Mouse (Mus musculus) stomach, embryonic 15.5 days (tissue): ENCODE measurements at regions not wholly inside any gene's neighbourhood (a gene's known extent, or its start where the extent isn't known, plus 50 kb on each side); places are given as distances from the start of the nearest gene placed in this dataset.
A peak's percentile ranks its signal among the peaks of the same experiment; 100 is the strongest.

Source experiments
- ATAC-seq: fragments of 200-750 bp; cut with Nextera tagmentation; 2 replicates; pipeline ENCODE4 v1.8.0; 2017; ENCODE audit warnings: low read depth, moderate number of reproducible peaks, moderate TSS enrichment; ENCODE audit not compliant: insufficient read depth, low FRiP score
- H3K27ac ChIP-seq: fragments of 300-500 bp; sonication (generic); 2 replicates; pipeline ENCODE4 v1.5.1; 2015; ENCODE audit warnings: mild to moderate bottlenecking, inconsistent platforms
- H3K27me3 ChIP-seq: fragments of 300-500 bp; sonication (generic); replicated peaks from 2 replicates; pipeline ENCODE4 v1.6.1; 2015; ENCODE audit warnings: inconsistent platforms
- H3K36me3 ChIP-seq: fragments of 300-500 bp; sonication (generic); 2 replicates; pipeline ENCODE4 v1.6.1; 2015; ENCODE audit warnings: inconsistent platforms
- H3K4me1 ChIP-seq: fragments of 300-500 bp; sonication (generic); 2 replicates; pipeline ENCODE4 v1.6.1; 2015; ENCODE audit warnings: inconsistent platforms
- H3K4me2 ChIP-seq: fragments of 300-500 bp; sonication (generic); 2 replicates; pipeline ENCODE4 v1.6.1; 2015; ENCODE audit warnings: mild to moderate bottlenecking, inconsistent platforms
- H3K4me3 ChIP-seq: fragments of 300-500 bp; sonication (generic); replicated peaks from 2 replicates; pipeline ENCODE4 v1.5.1; 2015; ENCODE audit warnings: inconsistent platforms
- H3K9ac ChIP-seq: fragments of 300-500 bp; sonication (generic); 2 replicates; pipeline ENCODE4 v1.6.1; 2015; ENCODE audit warnings: inconsistent platforms
- H3K9me3 ChIP-seq: fragments of 300-500 bp; sonication (generic); 2 replicates; pipeline ENCODE4 v1.6.1; 2016; ENCODE audit warnings: inconsistent platforms
- WGBS: fragments of 180-500 bp; shearing (Covaris S2); methylation state at CpG from one replicate; pipeline ENCODE4 v1.1.7; 2015; 5-methylcytosine and 5-hydroxymethylcytosine counted together

DNA sequence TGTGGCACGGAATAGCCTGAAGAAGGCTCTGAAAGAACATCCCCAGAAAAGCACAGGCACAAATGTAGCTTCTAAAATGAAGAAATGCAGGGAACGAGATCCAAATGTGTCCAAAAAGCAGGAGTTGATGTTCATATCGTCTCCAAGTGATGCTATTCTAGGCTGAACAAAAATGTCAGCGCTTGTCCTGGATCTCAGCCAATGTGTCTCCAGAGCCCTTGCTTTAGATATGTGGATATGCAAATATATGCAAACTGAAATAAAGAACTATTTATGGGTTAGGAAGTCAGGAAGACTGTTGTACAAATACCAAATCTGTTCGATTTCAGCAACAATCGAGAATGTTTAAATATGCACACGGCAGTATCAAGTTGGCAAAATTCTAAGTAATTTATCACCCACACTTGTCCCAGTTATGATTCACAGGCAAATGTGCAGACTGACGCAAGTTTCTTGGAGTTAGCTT lies 320.4 kb downstream of the Synb start:
- ATAC-seq = no peak
- 63% methylated on average over 8 of the region's 8 CpGs for WGBS
- H3K4me2 ChIP-seq = no peak overlapping the region
- H3K36me3 ChIP-seq = no peaks in the 10 kb centered on the region
- H3K27me3 ChIP-seq = no peaks in the 10 kb centered on the region
- H3K27ac ChIP-seq = no peak overlapping the region
- no peak overlapping the region for H3K4me3 ChIP-seq
- H3K4me1 ChIP-seq = no peaks in the 10 kb centered on the region
- H3K9ac ChIP-seq = no peak overlapping the region
- H3K9me3 ChIP-seq = no peaks in the 10 kb centered on the region

DNA sequence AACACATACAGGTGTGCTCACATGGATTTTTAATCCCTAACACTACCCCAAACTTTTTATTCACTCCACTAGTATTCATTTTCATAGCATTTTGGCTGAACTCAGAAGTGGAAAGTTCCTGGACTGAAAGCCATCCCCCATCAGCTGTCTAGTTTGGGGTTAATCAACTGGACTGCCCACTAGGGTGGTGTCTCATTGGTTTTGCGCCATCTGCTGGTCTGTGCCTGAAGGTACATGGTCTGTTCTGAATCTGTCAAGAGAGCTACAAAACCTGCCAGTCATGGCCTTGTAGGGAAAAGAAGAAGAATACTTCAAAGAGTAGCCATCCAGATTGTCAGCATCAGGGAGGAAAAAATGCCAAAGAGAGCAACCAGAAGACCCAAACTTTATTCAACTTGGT lies 327.3 kb downstream of the Synb start:
- no peaks in the 10 kb centered on the region for H3K36me3 ChIP-seq
- no peaks in the 10 kb centered on the region for H3K4me1 ChIP-seq
- no peak overlapping the region for H3K9ac ChIP-seq
- no peak overlapping the region for H3K27ac ChIP-seq
- no peaks in the 10 kb centered on the region for H3K9me3 ChIP-seq
- ATAC-seq = no peak
- H3K4me2 ChIP-seq = no peak overlapping the region
- no peak overlapping the region for H3K4me3 ChIP-seq
- 0% methylated on average over 1 of the region's 1 CpGs for WGBS
- no peaks in the 10 kb centered on the region for H3K27me3 ChIP-seq

DNA sequence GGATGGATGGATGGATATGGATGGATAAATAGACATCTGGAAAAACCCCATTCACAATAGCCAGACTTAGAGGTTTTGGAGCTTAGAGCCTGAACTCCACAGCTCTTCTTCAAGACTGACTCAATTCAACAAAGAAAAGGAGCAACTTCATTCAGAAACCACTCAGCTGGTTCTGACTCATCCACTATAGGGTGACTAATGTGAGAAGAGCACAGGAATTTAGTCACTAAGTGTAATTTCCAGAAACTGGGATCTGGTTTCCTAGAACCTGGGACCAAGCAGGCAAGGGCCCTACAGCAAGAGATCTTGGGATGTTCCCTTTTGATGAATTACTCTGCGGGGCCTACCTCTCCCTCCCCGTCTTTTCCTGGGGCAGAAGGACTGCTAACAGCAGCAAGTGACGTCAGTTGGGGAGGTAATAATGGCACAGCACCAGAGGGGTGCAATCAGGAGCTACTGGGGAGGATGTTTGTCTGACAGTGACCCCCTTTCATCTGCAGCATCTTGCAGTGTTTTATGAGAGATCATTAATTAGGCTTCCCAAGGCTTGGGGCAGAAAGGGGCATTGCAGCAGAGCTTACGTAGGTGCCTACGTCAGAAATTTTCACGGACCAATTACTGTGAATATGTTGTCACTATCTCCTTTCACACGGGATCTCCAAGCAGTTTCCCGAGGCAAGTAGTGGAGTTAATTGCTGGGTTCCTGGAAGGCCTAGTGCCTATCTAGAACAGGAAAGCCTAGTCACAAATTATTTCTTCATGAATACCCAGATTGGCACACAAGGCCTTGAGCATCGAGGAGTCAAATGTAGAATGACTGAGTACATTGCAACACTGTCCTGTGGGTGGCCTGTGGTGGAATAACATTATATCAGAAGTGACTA lies 339.3 kb downstream of the Synb start:
- H3K9ac ChIP-seq = no peak overlapping the region
- no peak for ATAC-seq
- H3K27ac ChIP-seq = no peak overlapping the region
- no peaks in the 10 kb centered on the region for H3K9me3 ChIP-seq
- no peak overlapping the region for H3K4me2 ChIP-seq
- H3K4me1 ChIP-seq = no peaks in the 10 kb centered on the region
- 71% methylated on average over 9 of the region's 9 CpGs for WGBS
- H3K36me3 ChIP-seq = no peaks in the 10 kb centered on the region
- no peaks in the 10 kb centered on the region for H3K27me3 ChIP-seq
- H3K4me3 ChIP-seq = no peak overlapping the region

DNA sequence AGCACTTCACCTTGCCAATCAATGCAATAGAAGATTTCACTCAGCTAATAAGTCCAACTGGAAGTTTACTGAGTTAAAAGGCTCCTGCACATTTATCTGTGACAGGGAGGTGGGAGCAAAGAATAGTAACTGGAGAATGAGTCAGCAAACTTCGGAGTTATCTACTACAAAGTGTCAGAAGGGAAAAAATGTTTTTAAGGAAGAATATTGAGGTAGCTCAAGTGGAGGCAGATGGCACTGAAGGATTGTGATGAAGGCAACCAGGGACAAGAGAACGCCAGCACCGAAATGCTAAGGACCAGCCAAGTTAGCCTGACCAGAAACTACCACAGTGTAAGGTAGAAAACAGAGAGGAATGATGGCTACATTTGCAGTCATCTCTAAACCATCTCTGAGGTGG lies 348.2 kb downstream of the Synb start:
- Histone ChIP-seq H3K4me3 (no peak overlapping the region), H3K4me2 (no peak overlapping the region), H3K9me3 (no peaks in the 10 kb centered on the region), H3K27me3 (no peaks in the 10 kb centered on the region), H3K4me1 (no peaks in the 10 kb centered on the region), H3K27ac (no peak overlapping the region), H3K9ac (no peak overlapping the region), H3K36me3 (no peaks in the 10 kb centered on the region)
- ATAC-seq = no peak
- WGBS = 75% methylated on average over 3 of the region's 3 CpGs

DNA sequence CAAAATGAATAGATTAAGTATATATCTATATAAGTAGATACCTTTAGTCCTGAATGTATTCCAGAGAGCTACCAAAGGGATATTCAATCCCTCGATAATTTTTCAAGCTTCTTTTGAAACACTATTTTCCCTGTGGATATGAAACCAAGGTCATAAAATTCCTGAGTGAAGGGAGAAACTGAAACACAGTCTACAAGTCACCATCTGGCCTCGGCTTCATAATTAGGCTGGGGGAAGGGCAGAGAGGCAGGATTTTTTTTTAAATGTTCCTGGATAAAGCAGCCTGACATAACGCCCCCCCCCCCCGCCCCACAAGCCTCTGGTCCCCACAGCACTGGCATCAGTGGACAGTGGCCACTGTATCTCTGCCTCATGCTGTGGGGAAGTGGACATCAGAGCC lies 348.7 kb downstream of the Synb start:
- H3K27ac ChIP-seq = no peak overlapping the region
- no peaks in the 10 kb centered on the region for H3K27me3 ChIP-seq
- 54% methylated on average over 4 of the region's 4 CpGs for WGBS
- H3K36me3 ChIP-seq = no peaks in the 10 kb centered on the region
- no peaks in the 10 kb centered on the region for H3K4me1 ChIP-seq
- H3K9ac ChIP-seq = no peak overlapping the region
- H3K4me3 ChIP-seq = no peak overlapping the region
- H3K9me3 ChIP-seq = no peaks in the 10 kb centered on the region
- H3K4me2 ChIP-seq = no peak overlapping the region
- no peak for ATAC-seq

DNA sequence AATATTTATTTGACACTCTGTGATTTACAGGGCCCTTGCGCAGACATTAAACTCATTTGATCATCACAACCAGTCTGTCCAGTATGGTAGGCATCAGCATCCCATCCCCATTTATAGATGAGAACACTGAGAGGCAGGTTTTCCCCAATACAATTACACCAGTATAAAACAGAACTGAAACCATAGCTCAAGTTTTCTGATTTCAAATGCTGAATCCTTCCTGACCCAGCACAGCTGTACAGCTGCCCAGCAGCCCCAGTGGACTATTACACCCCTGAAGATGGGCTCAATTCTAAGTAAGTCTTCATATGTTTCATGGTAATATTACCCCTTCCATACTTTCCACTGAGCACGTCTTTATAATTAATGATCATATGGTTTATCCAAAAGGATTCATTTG lies 352.3 kb downstream of the Synb start:
- Histone ChIP-seq H3K36me3 (no peaks in the 10 kb centered on the region), H3K9me3 (no peaks in the 10 kb centered on the region), H3K9ac (no peak overlapping the region), H3K4me1 (no peaks in the 10 kb centered on the region), H3K27ac (no peak overlapping the region), H3K4me3 (no peak overlapping the region), H3K4me2 (no peak overlapping the region), H3K27me3 (no peaks in the 10 kb centered on the region)
- ATAC-seq = no peak
- WGBS = 87% methylated on average over 2 of the region's 2 CpGs

DNA sequence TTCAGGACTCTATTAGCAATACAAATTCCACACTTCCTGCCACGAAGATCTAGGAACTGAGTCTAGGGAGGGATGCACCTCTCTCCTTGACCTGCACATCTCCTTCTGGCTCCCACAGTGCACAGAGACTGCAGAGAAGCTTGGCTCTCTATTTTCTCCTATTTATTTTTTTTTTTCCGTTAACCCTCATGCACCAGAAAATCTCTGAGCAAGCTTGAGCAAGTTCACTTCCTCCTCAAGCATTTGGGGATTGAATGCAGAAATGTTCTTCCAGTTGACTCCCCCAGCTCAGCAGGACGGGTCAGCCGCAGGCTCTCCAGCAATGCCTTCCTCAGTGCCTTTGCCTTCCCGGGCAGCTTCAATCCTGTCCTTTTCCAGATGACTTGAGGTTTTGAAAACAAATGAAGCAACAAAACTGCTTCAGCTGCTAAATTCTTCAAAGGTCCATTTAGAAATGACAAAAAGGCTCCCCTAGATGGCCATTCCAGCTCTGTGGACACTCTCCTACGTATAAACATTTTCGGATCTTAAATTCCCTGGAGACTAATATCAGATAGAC lies 352.9 kb downstream of the Synb start:
- no peaks in the 10 kb centered on the region for H3K27me3 ChIP-seq
- no peak overlapping the region for H3K9ac ChIP-seq
- H3K27ac ChIP-seq = no peak overlapping the region
- no peak for ATAC-seq
- no peaks in the 10 kb centered on the region for H3K9me3 ChIP-seq
- no peaks in the 10 kb centered on the region for H3K36me3 ChIP-seq
- no peak overlapping the region for H3K4me3 ChIP-seq
- no peak overlapping the region for H3K4me2 ChIP-seq
- WGBS = 56% methylated on average over 7 of the region's 7 CpGs
- H3K4me1 ChIP-seq = no peaks in the 10 kb centered on the region

DNA sequence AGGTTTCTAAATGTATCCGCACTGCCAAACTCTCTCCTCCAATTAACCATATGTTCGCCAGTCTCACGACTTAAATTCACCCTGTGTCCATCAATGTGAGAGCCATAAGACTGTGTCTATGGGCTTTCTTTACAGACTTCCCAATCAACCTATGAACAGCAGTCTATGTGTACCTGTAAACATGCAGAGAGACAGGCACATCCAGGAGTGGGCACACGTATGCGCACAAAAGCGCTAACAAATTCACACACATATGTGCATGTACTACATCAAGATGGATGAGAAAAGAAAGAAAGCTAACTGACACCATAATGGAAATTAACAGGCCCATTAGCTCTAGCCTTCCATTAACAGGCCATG lies 358.8 kb downstream of the Synb start:
- WGBS = 62% methylated on average over 6 of the region's 6 CpGs
- Histone ChIP-seq H3K27ac (no peak overlapping the region), H3K9me3 (no peaks in the 10 kb centered on the region), H3K9ac (no peak overlapping the region), H3K4me2 (0 out of 2 replicates have a peak overlapping the region, but pooled peaks have one; percentile 28), H3K4me1 (no peaks in the 10 kb centered on the region), H3K36me3 (no peaks in the 10 kb centered on the region), H3K27me3 (no peaks in the 10 kb centered on the region), H3K4me3 (no peak overlapping the region)
- no peak for ATAC-seq

DNA sequence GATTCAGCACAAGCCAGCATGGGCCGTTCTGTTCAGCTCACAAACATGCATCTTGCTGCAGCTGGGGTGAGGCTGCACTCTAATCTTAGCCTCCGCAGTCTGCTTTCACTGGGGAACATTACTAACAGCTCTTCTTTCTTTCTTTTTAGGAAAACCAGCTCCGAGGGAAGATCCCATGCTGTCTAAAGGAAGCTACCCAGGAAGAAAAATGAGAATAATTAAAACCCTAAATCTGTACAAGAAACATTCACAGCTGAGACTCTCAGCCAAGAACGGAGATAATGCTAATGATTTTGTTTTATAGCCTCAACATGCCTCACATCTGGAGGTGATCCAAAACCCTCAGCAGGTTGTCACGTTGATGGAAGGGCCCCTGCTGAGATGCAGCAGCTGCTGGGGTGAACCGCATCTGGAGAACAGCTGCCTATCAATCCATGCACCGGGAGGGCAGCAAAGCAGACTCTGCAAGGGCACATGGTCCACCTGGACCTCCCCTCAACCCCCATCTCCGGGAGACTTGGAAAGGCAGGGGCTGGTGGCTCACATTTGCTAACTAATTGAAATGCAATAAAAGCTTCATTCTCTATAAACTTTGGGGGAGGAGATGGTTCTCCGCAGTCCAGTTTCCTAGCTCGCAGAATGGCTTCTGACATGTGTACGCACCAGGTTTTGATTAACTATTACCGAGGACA lies 359.3 kb downstream of the Synb start:
- Histone ChIP-seq H3K27ac (no peak overlapping the region), H3K27me3 (no peaks in the 10 kb centered on the region), H3K4me3 (no peak overlapping the region), H3K9me3 (no peaks in the 10 kb centered on the region), H3K9ac (no peak overlapping the region), H3K4me2 (peak overlapping the region; percentile 28; the same call in 1 of the 2 replicates), H3K36me3 (no peaks in the 10 kb centered on the region), H3K4me1 (no peaks in the 10 kb centered on the region)
- 15% methylated on average over 12 of the region's 12 CpGs for WGBS
- ATAC-seq = peak; percentile 18; the same call in 1 of the 2 replicates

DNA sequence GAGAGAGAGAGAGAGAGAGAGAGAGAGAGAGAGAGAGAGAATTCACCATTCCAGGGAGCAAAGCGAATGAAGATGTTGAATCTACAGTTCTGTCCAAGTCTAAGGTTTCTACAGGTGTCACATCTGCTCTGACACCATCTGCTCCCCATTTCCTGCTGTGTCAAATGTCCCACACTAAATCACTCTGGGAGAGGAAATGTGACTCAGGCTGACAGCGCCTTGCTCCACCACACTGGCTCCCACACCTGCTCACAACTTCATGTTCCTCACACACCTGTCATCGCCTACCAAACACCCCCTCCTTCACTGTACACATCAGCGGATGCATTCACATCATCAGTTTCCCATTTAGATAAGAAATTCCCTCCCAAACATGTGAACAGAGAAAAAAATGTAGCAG lies 366.3 kb downstream of the Synb start:
- WGBS = 55% methylated on average over 4 of the region's 4 CpGs
- no peak for ATAC-seq

DNA sequence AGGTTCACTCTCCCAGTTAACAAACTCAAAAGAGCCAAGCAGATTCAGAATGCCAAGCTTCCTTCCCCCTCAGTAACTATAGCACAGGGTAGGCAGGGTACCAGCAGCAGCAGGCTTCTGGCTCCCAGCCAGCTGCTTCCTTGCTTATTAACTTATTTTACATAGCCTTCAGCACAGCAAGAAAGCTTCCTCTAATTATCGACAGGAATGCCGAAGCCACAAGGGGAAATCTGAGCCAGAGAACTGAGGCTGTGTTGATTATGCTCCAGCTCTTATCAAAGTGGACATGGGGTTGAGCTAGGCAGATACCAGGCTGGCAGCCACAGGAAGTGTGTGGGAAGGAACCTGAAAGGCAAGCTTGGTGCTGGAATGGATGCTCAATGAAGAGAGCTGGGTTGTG lies 371.0 kb downstream of the Synb start:
- H3K9ac ChIP-seq = no peak overlapping the region
- 13% methylated on average over 2 of the region's 2 CpGs for WGBS
- no peaks in the 10 kb centered on the region for H3K27me3 ChIP-seq
- H3K9me3 ChIP-seq = no peaks in the 10 kb centered on the region
- H3K27ac ChIP-seq = no peak overlapping the region
- H3K4me3 ChIP-seq = no peak overlapping the region
- H3K36me3 ChIP-seq = no peaks in the 10 kb centered on the region
- no peaks in the 10 kb centered on the region for H3K4me1 ChIP-seq
- ATAC-seq = peak; percentile 53; the same call in 1 of the 2 replicates
- no peak overlapping the region for H3K4me2 ChIP-seq

More for the DNA sequence above, 366.3 kb downstream of the Synb start:
- Histone ChIP-seq H3K4me1 (no peaks in the 10 kb centered on the region), H3K9me3 (no peaks in the 10 kb centered on the region), H3K36me3 (no peaks in the 10 kb centered on the region), H3K9ac (no peak overlapping the region), H3K4me2 (no peak overlapping the region), H3K27ac (no peak overlapping the region), H3K27me3 (no peaks in the 10 kb centered on the region), H3K4me3 (no peak overlapping the region)

DNA sequence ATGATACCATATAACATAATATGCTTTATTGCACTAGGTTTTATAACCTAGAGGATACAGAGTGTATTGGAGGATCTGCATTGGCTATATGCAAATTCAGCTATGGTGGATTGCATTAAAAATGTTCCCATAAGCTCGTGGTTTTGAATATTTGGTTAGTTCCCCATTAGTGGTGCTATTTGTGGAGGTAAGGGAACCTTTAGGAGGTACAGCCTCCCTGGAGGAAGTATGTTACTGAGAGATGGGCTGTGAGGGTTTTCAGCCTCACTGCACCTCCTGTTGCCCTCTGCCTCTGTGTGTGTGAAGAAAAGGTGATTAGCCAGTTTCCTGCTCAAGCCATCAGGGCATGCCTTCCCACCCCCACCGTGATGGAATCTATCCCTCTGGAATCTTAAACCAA lies 372.1 kb downstream of the Synb start:
- Histone ChIP-seq H3K9me3 (no peaks in the 10 kb centered on the region), H3K27ac (no peak overlapping the region), H3K27me3 (no peaks in the 10 kb centered on the region), H3K4me1 (no peaks in the 10 kb centered on the region), H3K36me3 (no peaks in the 10 kb centered on the region), H3K4me2 (no peak overlapping the region), H3K9ac (no peak overlapping the region), H3K4me3 (no peak overlapping the region)
- WGBS = 50% methylated on average over 2 of the region's 2 CpGs
- ATAC-seq = no peak
